Mouse (Mus musculus) heart, postnatal 25 days (tissue): ENCODE results near the gene Dio1. TPM values are rescaled to one million over a fixed set of nuclear protein-coding genes. Genes with fewer than 3 reads are reported as not detected.

ENCODE experiments used
- DNase-seq: peaks from one replicate; pipeline ENCODE4 v3.0.0; 2022; ENCODE audit warnings: low spot score
- intact Hi-C: fragments of 180-260 bp; cut with DNase I; formaldehyde crosslinking; loops from one replicate; pipeline ENCODE4 v1.15.1; 2025
- total RNA-seq, 2 experiments: library from RNA; stranded (reverse); gene quantifications; 2 replicates each; pipeline ENCODE4 v1.2.3; 2021

Dio1 gene
- not detected for total RNA-seq

- DNase-seq, result no peak
- intact Hi-C loops, result no loop called here
Measured at GRCm38 (mm10) chr4:107306966-107307365, at the start of gene Dio1. Gene Dio1, minus strand, starts transcription at chr4:107307169.

- DNase-seq, result no peak
- intact Hi-C loops, result no loop called here
Measured at GRCm38 (mm10) chr4:107354543-107354942, 47.6 kb upstream of the Dio1 start.

DNA sequence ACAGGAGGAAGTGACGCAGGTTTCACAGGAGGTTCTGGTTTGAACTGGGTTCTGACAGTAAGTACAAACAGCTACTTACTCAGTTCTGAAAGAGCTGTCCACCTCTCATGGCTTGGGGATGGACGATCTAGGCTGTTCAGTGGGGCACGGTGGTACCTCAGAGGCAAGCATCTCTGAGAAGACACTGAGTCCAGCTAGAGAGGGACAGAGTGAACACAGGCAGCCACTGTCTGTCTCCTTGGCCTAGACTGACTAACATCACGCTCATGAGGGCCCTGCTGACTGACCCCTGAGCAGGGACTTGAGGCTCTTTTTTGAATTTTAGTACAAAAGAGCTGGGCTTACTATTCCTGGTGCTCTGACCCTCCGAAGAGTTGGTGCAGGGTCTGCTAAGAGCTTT is 47.2 kb upstream of the Dio1 start:
- DNase-seq, result no peak
- intact Hi-C loops, result no loop called here

DNA sequence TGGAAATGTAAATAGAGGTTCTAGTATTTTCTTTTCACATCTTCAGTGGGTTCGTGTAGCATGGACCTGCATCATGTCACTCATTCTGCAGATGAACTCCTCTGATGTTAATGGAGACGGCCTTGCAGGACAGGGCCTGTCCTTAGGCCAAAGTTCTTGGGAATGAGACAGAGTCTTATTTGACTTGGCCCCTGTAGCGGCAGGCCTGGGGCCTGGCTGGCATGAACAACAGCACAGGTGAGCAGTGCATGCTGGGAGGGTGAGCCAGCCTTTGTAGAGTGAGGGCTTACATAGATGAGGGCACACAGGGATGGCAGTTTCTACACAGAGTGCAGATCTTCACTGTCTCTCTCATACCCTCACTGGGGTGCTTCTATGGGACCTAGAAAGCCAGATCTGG is 46.6 kb upstream of the Dio1 start:
- intact Hi-C loops, result no loop called here

GRCm38 (mm10) chr4:107351368-107351767 is 44.4 kb upstream of the Dio1 start:
- DNase-seq, result no peak
- intact Hi-C loops, result no loop called here

More for the DNA sequence above, 46.6 kb upstream of the Dio1 start:
- no peak for DNase-seq

GRCm38 (mm10) chr4:107349311-107350008 is 42.5 kb upstream of the Dio1 start:
- intact Hi-C loops, result loop anchor here (2.0 to 5.0 kb wide), 2 partner anchors 99 to 157 kb away; no protein-coding TSS in a partner anchor

DNA sequence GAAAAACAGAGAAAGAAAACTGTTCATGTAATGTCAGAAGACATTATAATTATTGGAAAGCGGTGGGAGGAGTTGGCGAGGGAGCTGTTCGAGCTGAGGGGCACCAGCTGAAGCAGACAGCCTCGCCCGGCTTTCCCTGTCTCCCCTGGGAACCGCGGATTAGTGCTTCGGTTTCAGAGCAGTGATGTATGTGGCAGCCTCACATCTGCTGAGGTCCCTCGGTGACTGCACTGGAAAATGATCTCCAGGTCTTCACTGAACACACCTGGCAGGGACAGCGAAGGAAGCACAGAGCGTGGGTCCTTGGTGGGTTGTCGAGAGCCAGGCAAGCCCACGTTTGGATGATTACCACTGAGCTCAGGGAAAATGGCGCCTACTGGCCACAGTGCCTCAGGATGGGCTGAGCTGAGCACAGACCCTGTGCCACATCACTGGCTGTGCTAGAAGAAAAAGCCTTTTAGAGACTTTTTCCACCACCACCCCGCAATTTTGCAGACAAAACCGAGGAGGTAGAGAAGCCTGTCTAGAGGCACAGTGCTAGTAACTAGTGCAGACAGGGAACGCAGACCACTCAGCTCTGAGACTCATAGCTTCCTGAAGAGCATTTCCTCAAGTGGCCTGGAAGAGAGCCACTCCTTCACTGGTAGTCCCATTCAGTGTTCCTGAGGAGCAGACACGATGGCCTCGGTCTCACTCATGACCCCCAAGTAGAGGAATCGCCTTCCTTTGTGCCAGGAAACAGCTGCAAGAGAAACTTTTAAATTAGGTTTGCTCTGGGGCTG is 41.8 kb upstream of the Dio1 start:
- intact Hi-C loops, result loop anchor here (2.0 to 5.0 kb wide), 2 partner anchors 98 to 156 kb away; no protein-coding TSS in a partner anchor
- no peak for DNase-seq

More at GRCm38 (mm10) chr4:107349311-107350008, 42.5 kb upstream of the Dio1 start:
- DNase-seq, result no peak

DNA sequence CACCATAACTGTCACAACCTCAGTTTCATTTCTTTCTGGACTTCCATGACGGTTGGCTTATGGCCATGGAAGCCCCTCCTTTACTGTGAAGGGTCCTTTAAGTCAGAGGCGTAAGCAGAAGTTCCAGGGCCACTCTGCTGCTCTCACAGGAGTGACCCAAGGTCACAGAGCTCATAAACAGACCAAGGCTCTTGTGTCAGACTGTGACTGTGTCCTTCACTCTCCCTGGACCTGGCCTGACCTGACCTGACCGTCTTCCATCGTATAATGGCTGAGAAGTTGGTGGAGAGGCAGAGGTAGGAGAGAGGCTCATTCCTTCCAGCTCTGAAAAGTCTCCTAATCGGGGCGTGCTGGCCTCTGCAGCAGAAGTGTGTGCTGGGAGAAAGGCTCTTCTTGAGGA is 40.3 kb upstream of the Dio1 start:
- intact Hi-C loops, result loop anchor here (5.0 kb wide), 1 partner anchor 155 kb away; no protein-coding TSS in a partner anchor
- DNase-seq, result no peak

GRCm38 (mm10) chr4:107344612-107345011 is 37.6 kb upstream of the Dio1 start:
- intact Hi-C loops, result loop anchor here (5.0 kb wide), 1 partner anchor 152 kb away; no protein-coding TSS in a partner anchor
- DNase-seq, result no peak

- intact Hi-C loops, result no loop called here
Measured at GRCm38 (mm10) chr4:107341354-107341753, 34.4 kb upstream of the Dio1 start.

DNA sequence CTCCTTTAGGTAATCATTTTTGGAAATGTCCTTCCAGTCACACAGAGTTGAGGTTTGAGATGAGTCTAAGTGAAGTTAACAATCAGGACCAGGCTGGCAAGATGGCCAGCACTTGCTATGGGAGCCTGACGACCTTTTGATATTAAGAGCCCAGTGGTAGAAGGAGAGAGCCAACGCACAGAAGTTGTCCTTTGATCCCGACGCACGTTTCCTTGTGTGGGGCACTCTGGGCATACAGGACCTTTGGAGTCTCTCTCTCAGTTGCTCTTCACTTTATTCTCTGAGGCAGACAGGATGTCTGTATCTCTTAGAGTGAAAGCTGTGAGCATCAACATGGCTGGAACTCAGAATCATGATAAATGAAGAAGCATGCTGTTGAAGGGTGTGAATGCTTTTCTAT is 30.5 kb upstream of the Dio1 start:
- no peak for DNase-seq
- intact Hi-C loops, result no loop called here

More at GRCm38 (mm10) chr4:107341354-107341753, 34.4 kb upstream of the Dio1 start:
- DNase-seq, result no peak

GRCm38 (mm10) chr4:107336356-107336755 is 29.4 kb upstream of the Dio1 start:
- intact Hi-C loops, result no loop called here
- DNase-seq, result no peak

- DNase-seq, result no peak
- intact Hi-C loops, result no loop called here
Measured at GRCm38 (mm10) chr4:107333514-107333913, 26.5 kb upstream of the Dio1 start.

DNA sequence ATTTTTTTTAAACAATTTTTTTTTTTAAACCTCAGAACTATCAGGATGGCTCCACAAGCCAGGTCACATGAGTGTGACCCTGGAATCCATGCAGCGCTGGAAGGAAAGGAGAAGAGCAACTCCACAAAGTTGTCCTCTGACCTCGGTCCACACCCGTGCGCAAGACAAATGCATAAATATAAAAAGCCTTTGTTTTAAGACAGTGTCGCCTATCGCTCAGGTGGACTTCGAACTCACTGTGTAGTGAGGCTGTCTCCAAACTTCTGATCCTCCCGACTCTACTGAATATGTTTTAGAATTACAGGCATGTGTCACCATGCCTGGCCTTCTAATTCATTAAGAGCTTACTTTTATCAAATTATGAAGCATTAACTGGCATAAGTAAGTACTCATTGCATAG is 21.6 kb upstream of the Dio1 start:
- no peak for DNase-seq
- intact Hi-C loops, result no loop called here

- no peak for DNase-seq
- intact Hi-C loops, result no loop called here
Measured at GRCm38 (mm10) chr4:107323113-107323512, 16.1 kb upstream of the Dio1 start.

DNA sequence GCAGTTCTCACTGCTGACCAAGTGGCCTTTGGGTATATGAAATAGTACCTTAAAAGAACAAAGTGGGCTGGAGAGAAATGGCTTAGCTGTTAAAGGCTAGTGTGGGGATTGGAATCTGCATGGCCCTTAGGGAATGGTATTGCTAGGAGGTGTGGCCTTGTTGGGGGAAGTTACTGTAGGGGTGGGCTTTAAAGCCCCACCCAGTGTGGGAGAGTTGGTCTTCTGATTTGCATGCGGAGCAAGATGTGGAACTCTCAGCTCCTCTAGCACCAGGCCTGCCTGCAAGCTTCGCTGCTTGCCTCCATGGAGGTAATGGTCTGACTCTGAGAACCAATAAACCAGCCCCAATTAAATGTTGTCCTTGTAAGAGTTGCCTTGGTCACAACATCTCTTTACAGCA is 14.1 kb upstream of the Dio1 start:
- intact Hi-C loops, result no loop called here
- DNase-seq, result no peak

DNA sequence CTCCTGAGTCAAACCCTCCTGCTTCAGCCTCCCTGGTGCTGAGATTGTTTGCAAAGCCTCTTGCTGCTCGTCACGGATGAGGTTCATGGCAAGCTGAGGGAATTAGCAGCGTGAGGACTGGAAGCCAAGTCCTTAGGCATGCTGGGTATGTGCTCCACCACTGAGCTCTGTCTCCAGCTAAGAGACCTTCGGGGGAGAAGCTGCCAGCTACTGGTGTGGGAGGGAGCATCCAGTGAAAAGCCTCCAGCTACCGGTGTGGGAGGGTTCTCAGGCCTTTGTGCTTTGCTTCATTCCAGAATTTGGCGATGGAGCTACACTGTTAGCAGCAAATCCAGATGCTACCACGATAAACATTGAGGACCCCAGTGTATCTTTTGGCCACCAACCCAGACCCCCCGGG is 11.7 kb upstream of the Dio1 start:
- intact Hi-C loops, result no loop called here
- no peak for DNase-seq

DNA sequence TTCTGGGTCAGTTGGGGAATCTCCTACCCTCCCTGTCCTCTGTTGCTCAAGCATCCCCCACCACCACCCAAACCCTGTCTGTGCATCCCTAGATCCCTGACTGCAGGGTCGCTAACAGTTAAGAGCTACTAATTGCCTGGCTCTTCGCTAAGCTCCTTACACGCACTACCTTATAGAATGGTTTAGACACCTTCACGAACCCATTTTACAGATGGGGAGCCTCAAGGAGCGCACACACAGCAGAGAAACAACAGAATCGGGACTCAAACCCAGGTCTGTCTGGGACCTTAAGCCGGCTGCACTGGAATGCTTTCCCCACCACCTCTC is 7.5 kb upstream of the Dio1 start:
- no peak for DNase-seq
- intact Hi-C loops, result loop anchor here (1.0 to 5.0 kb wide), 4 partner anchors 20 to 137 kb away; partner anchors contain the start of genes Hspb11, Lrrc42, Tceanc2 and Tmem59

DNA sequence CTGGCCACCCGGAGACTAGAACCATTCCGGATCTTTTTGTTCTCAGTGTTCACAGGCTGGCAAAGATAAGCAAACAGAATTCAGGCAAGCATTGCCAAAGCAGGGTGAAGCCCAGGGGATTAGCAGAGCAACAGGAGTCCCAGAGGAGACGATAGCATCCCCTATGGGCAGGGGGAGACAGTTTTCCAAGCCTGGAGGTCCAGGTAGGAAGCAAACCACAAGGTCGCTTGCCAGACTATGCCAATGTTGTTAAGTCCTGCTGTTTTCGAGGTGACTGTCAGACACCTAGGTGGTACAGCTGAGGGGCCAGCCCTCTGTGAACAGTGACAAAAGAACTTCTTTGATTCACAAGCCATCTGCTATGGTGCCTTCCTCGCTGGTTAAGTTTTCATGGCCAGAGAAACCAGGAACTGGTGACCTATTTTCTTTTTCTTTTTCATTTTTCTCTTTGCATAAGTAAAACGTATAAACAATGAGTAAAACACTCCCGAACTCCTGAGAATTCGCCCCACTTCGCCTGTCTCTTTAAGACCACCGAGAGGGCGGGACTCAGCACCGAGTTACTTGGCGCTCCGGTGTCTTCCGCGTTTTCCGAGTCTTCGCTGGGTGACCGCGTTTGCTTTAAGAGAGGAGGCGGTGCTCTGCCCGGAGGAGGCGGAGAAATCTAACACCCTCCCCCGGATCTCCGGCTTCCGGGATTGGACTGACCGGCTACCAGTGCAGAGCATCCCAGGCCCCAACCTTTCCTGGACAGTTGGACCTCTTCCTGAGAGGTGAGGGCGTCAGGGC is 6.9 kb upstream of the Dio1 start, which contains the start of gene Yipf1:
Gene Yipf1 (plus strand): TSS at position 674 of the 789 bp plus-strand sequence.
- intact Hi-C loops, result loop anchor here (1.0 to 5.0 kb wide), 4 partner anchors 21 to 137 kb away; partner anchors contain the start of genes Hspb11, Lrrc42, Tceanc2 and Tmem59
- peak; percentile 87 for DNase-seq

DNA sequence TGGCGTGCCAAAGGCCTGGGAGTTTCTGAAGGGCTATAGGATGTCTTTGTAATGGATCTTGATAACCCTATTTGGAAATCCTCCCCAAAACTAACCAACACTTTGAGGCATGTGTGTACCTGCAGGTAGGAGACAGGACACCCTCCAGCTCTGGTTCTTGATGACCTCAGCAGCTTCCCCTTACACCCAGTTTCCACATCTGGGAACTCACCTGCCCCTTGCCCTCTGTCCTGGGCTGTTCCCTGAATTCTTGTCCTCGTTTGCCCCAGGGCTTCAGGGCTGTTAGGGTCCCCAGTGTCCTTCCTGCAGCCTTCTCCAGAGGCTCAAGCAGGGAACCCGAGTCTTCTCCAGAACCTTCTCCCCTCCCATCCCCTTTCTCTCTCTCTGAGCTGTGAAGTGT is 3.4 kb downstream of the Dio1 start:
- intact Hi-C loops, result no loop called here
- no peak for DNase-seq
